Comparison of ENCODE assay signal across 31 mouse cellular contexts in genomic region chr6:137187426-137187825, GRCm38 (mm10). TPM values are rescaled to one million over a fixed set of nuclear protein-coding genes. Genes with fewer than 3 reads are reported as not detected.
DNase-seq lines count a peak whose midpoint lies in the region; ATAC-seq and TF ChIP-seq lines count a peak whose summit lies in the region.
"Had no signal": no experiment of that assay in that cellular context is flagged by ENCODE, and none has a peak within 500 bp of the region (broad histone marks: within the 10 kb centered on the region; RNA-seq: fewer than 3 reads in every experiment).

No protein-coding gene starts in this region.

- H3K36me3 ChIP-seq in forebrain, postnatal 0 days (ENCODE audit: insufficient read depth): no peaks in the 10 kb centered on the region
- H3K36me3 ChIP-seq in forebrain, embryonic 13.5 days (ENCODE audit: poor library complexity, severe bottlenecking): no peaks in the 10 kb centered on the region
- no peaks in the 10 kb centered on the region for H3K36me3 ChIP-seq in hindbrain, embryonic 16.5 days (ENCODE audit: control insufficient read depth, insufficient read depth, low read length)
- no peaks in the 10 kb centered on the region for H3K36me3 ChIP-seq in hindbrain, embryonic 10.5 days
- no peaks in the 10 kb centered on the region for H3K36me3 ChIP-seq in midbrain, postnatal 0 days (ENCODE audit: insufficient read depth, low read length)
- no peaks in the 10 kb centered on the region for H3K36me3 ChIP-seq in midbrain, embryonic 14.5 days (ENCODE audit: control insufficient read depth, insufficient read depth, low read length)
- H3K36me3 ChIP-seq: embryonic facial prominence, embryonic 10.5 days; embryonic facial prominence, embryonic 13.5 days; forebrain, embryonic 12.5 days; heart, embryonic 10.5 days; heart, embryonic 13.5 days had no signal

- H3K9me3 ChIP-seq in forebrain, postnatal 0 days (ENCODE audit: low read length): no peaks in the 10 kb centered on the region
- no peaks in the 10 kb centered on the region for H3K9me3 ChIP-seq in forebrain, embryonic 13.5 days (replicated peaks)
- no peaks in the 10 kb centered on the region for H3K9me3 ChIP-seq in hindbrain, embryonic 16.5 days (ENCODE audit: control insufficient read depth, low read length)
- H3K9me3 ChIP-seq in hindbrain, embryonic 10.5 days: no peaks in the 10 kb centered on the region
- no peaks in the 10 kb centered on the region for H3K9me3 ChIP-seq in midbrain, postnatal 0 days (ENCODE audit: low read length)
- H3K9me3 ChIP-seq in midbrain, embryonic 14.5 days (ENCODE audit: control insufficient read depth, low read length): no peaks in the 10 kb centered on the region
- H3K9me3 ChIP-seq: embryonic facial prominence, embryonic 10.5 days; embryonic facial prominence, embryonic 13.5 days; forebrain, embryonic 12.5 days; heart, embryonic 10.5 days; heart, embryonic 13.5 days had no signal

- peak; percentile 62 for ATAC-seq in forebrain, postnatal 0 days
- no peak for ATAC-seq in forebrain, embryonic 13.5 days
- ATAC-seq in hindbrain, embryonic 16.5 days: 0 out of 2 replicates have a peak, but pooled peaks have one; percentile 53
- ATAC-seq in midbrain, postnatal 0 days (ENCODE audit: low FRiP score): no peak
- ATAC-seq in midbrain, embryonic 14.5 days (ENCODE audit: low FRiP score, low TSS enrichment): no peak
- ATAC-seq: activated CD4-positive, CD25-positive, alpha-beta regulatory T cell, adult 4 months; forebrain, embryonic 16.5 days; inflammation-experienced regulatory T-cells, adult 6 months; intestine, embryonic 16.5 days had no signal

- H3K4me1 ChIP-seq in forebrain, postnatal 0 days (ENCODE audit: insufficient read depth): peaks cover 3% of the 10 kb centered on the region; the same call in 1 of the 2 replicates
- H3K4me1 ChIP-seq in forebrain, embryonic 13.5 days: no peaks in the 10 kb centered on the region
- H3K4me1 ChIP-seq in hindbrain, embryonic 16.5 days (ENCODE audit: control insufficient read depth, insufficient read depth, low read depth, low read length): no peaks in the 10 kb centered on the region
- peaks cover 4% of the 10 kb centered on the region; the same call in 1 of the 2 replicates for H3K4me1 ChIP-seq in hindbrain, embryonic 10.5 days (replicated peaks)
- H3K4me1 ChIP-seq in midbrain, postnatal 0 days (ENCODE audit: insufficient read depth, low read length): no peaks in the 10 kb centered on the region
- no peaks in the 10 kb centered on the region for H3K4me1 ChIP-seq in midbrain, embryonic 14.5 days (ENCODE audit: control insufficient read depth, insufficient read depth, low read length)
- H3K4me1 ChIP-seq: embryonic facial prominence, embryonic 13.5 days; forebrain, embryonic 12.5 days had no signal

- 72% methylated on average over 3 of the region's 3 CpGs for WGBS in forebrain, postnatal 0 days
- whole genome bisulfite sequencing in forebrain, embryonic 13.5 days: 83% methylated on average over 3 of the region's 3 CpGs
- WGBS in hindbrain, embryonic 16.5 days: 68% methylated on average over 3 of the region's 3 CpGs
- 83% methylated on average over 3 of the region's 3 CpGs for WGBS in hindbrain, embryonic 10.5 days
- 67% methylated on average over 3 of the region's 3 CpGs for WGBS in midbrain, postnatal 0 days
- 77% methylated on average over 3 of the region's 3 CpGs for WGBS in midbrain, embryonic 14.5 days

- no peak overlapping the region for H3K4me3 ChIP-seq in forebrain, postnatal 0 days (ENCODE audit: low read depth, low read length)
- no peak overlapping the region for H3K4me3 ChIP-seq in forebrain, embryonic 13.5 days
- H3K4me3 ChIP-seq in hindbrain, embryonic 16.5 days (ENCODE audit: low read length): no peak overlapping the region
- H3K4me3 ChIP-seq in hindbrain, embryonic 10.5 days: no peak overlapping the region
- H3K4me3 ChIP-seq in midbrain, postnatal 0 days (ENCODE audit: low read depth, low read length): no peak overlapping the region
- H3K4me3 ChIP-seq in midbrain, embryonic 14.5 days (replicated peaks; ENCODE audit: low read depth, low read length): no peak overlapping the region
- H3K4me3 ChIP-seq: embryonic facial prominence, embryonic 10.5 days; embryonic facial prominence, embryonic 13.5 days; erythroblast, embryonic 14.5 days; forebrain, embryonic 12.5 days; heart, adult 2 months; heart, embryonic 10.5 days; heart, embryonic 13.5 days had no signal

- DNase-seq in forebrain, postnatal 0 days: peak; percentile 27
- DNase-seq in hindbrain, embryonic 10.5 days (ENCODE audit: low spot score): no peak
- DNase-seq in midbrain, postnatal 0 days (ENCODE audit: low spot score): no peak
- DNase-seq in midbrain, embryonic 14.5 days: no peak
- peak; percentile 47 for DNase-seq in brain, adult 2 months (ENCODE audit: low read depth, low spot score)
- no peak for DNase-seq in spleen, postnatal 4 days (ENCODE audit: low spot score in 2 of 2)
- DNase-seq: adrenal gland, adult 8-10 months; adrenal gland, postnatal 25 days; cerebellum, adult 11-12 months; cerebellum, adult 8-10 months; cerebellum, postnatal 10 days; cerebellum, postnatal 36 days; embryo, embryonic 11 days; gastrocnemius, postnatal 10 days; gastrocnemius, postnatal 36 days; heart, adult 2 months; heart, postnatal 14 days; heart, postnatal 4 days had no signal

- no peak overlapping the region for H3K4me2 ChIP-seq in forebrain, postnatal 0 days (ENCODE audit: low read depth)
- no peak overlapping the region for H3K4me2 ChIP-seq in forebrain, embryonic 13.5 days
- H3K4me2 ChIP-seq in hindbrain, embryonic 16.5 days (ENCODE audit: low read length): no peak overlapping the region
- H3K4me2 ChIP-seq in midbrain, postnatal 0 days (ENCODE audit: low read depth, low read length, poor library complexity, severe bottlenecking): no peak overlapping the region
- H3K4me2 ChIP-seq in midbrain, embryonic 14.5 days (ENCODE audit: low read length): no peak overlapping the region
- H3K4me2 ChIP-seq: embryonic facial prominence, embryonic 13.5 days; forebrain, embryonic 12.5 days; heart, embryonic 13.5 days; hindbrain, embryonic 14.5 days had no signal

- TF ChIP-seq CTCF in forebrain, postnatal 0 days (IDR thresholded peaks at IDR 0.05; ENCODE audit: low read depth): no peak
- TF ChIP-seq CTCF in midbrain, postnatal 0 days (IDR thresholded peaks at IDR 0.05): no peak

- no peak overlapping the region for H3K9ac ChIP-seq in forebrain, postnatal 0 days
- H3K9ac ChIP-seq in forebrain, embryonic 13.5 days: no peak overlapping the region
- H3K9ac ChIP-seq in hindbrain, embryonic 16.5 days (ENCODE audit: low read depth, low read length): no peak overlapping the region
- H3K9ac ChIP-seq in midbrain, postnatal 0 days (replicated peaks; ENCODE audit: low read length, poor library complexity, severe bottlenecking): no peak overlapping the region
- H3K9ac ChIP-seq in midbrain, embryonic 14.5 days (replicated peaks; ENCODE audit: low read length): no peak overlapping the region
- H3K9ac ChIP-seq: embryonic facial prominence, embryonic 13.5 days; forebrain, embryonic 12.5 days; heart, embryonic 13.5 days; hindbrain, embryonic 14.5 days had no signal

- no peak overlapping the region for H3K27ac ChIP-seq in forebrain, postnatal 0 days (ENCODE audit: low read depth, low read length)
- no peak overlapping the region for H3K27ac ChIP-seq in forebrain, embryonic 13.5 days
- H3K27ac ChIP-seq in hindbrain, embryonic 16.5 days (ENCODE audit: low read depth, low read length): no peak overlapping the region
- no peak overlapping the region for H3K27ac ChIP-seq in hindbrain, embryonic 10.5 days
- peak overlapping the region; percentile 18; the same call in 1 of the 2 replicates for H3K27ac ChIP-seq in midbrain, postnatal 0 days (ENCODE audit: low read depth, low read length)
- no peak overlapping the region for H3K27ac ChIP-seq in midbrain, embryonic 14.5 days (replicated peaks; ENCODE audit: low read depth, low read length)
- H3K27ac ChIP-seq: embryonic facial prominence, embryonic 10.5 days; embryonic facial prominence, embryonic 13.5 days; forebrain, embryonic 12.5 days; heart, adult 2 months; heart, embryonic 10.5 days; heart, embryonic 13.5 days; hindbrain, embryonic 14.5 days had no signal

- no peaks in the 10 kb centered on the region for H3K27me3 ChIP-seq in forebrain, postnatal 0 days (ENCODE audit: insufficient read depth, low read length)
- H3K27me3 ChIP-seq in forebrain, embryonic 13.5 days: no peaks in the 10 kb centered on the region
- no peaks in the 10 kb centered on the region for H3K27me3 ChIP-seq in hindbrain, embryonic 16.5 days (replicated peaks; ENCODE audit: control insufficient read depth, insufficient read depth, low read length)
- H3K27me3 ChIP-seq in hindbrain, embryonic 10.5 days (ENCODE audit: insufficient read depth, poor library complexity, severe bottlenecking): no peaks in the 10 kb centered on the region
- no peaks in the 10 kb centered on the region for H3K27me3 ChIP-seq in midbrain, postnatal 0 days (ENCODE audit: insufficient read depth, low read length)
- H3K27me3 ChIP-seq in midbrain, embryonic 14.5 days (ENCODE audit: control insufficient read depth, insufficient read depth, low read length): no peaks in the 10 kb centered on the region
- H3K27me3 ChIP-seq: embryonic facial prominence, embryonic 13.5 days; forebrain, embryonic 12.5 days; heart, embryonic 13.5 days had no signal

RNA-seq across cellular contexts. Expression of gene Rerg, which starts 17.1 kb away (rescaled TPM):
- 2.6 and 2.8 TPM in 2 replicates for total RNA-seq in forebrain, postnatal 0 days (2014; rRNA removed)
- polyA plus RNA-seq in forebrain, postnatal 0 days (2015; fragmentation: Nextera tagmentation; extraction: Ambion mirVana): 8.7 and 12.9 TPM in 2 replicates
- polyA plus RNA-seq in forebrain, embryonic 13.5 days (2015; fragmentation: Nextera tagmentation; extraction: Ambion mirVana): 3.4 and 4.1 TPM in 2 replicates
- 7.9 and 9.0 TPM in 2 replicates for polyA plus RNA-seq in hindbrain, embryonic 16.5 days (2015; fragmentation: Nextera tagmentation; extraction: Ambion mirVana)
- 0.65 and 1.5 TPM in 2 replicates for polyA plus RNA-seq in hindbrain, embryonic 10.5 days (2016; fragmentation: Nextera tagmentation; extraction: Ambion mirVana)
- 0.82 and 2.9 TPM in 2 replicates for total RNA-seq in midbrain, postnatal 0 days (2014; rRNA removed)
- polyA plus RNA-seq in midbrain, postnatal 0 days (2015; fragmentation: Nextera tagmentation; extraction: Ambion mirVana): 8.3 and 9.8 TPM in 2 replicates
- 5.8 and 5.9 TPM in 2 replicates for polyA plus RNA-seq in midbrain, embryonic 14.5 days (2014; fragmentation: Nextera tagmentation; extraction: Ambion mirVana)
- polyA plus RNA-seq: activated CD4-positive, CD25-positive, alpha-beta regulatory T cell, adult 4 months; erythroblast, embryonic 14.5 days; inflammation-experienced regulatory T-cells, adult 6 months had no signal

Comparison
In these comparisons a context has a peak if more than half of its experiments do, and no peak if none do; other contexts are left out.
1. ATAC-seq: peak in forebrain, postnatal 0 days (single experiment) and hindbrain, embryonic 16.5 days (single experiment); none in forebrain, embryonic 13.5 days (single experiment), midbrain, postnatal 0 days (single experiment) and midbrain, embryonic 14.5 days (single experiment).
2. DNase-seq: peak in forebrain, postnatal 0 days (single experiment) and brain, adult 2 months (single experiment); none in hindbrain, embryonic 10.5 days (single experiment), midbrain, postnatal 0 days (single experiment), midbrain, embryonic 14.5 days (single experiment) and spleen, postnatal 4 days (0 of 2).